Mouse (Mus musculus) thymus, postnatal 14 days (tissue): ENCODE measurements at regions not wholly inside any gene's neighbourhood (a gene's known extent, or its start where the extent isn't known, plus 50 kb on each side); places are given as distances from the start of the nearest gene placed in this dataset.
A peak's percentile ranks its signal among the peaks of the same experiment; 100 is the strongest.

Source experiments
- DNase-seq: peaks from one replicate; pipeline ENCODE4 v3.0.0; 2021

DNA sequence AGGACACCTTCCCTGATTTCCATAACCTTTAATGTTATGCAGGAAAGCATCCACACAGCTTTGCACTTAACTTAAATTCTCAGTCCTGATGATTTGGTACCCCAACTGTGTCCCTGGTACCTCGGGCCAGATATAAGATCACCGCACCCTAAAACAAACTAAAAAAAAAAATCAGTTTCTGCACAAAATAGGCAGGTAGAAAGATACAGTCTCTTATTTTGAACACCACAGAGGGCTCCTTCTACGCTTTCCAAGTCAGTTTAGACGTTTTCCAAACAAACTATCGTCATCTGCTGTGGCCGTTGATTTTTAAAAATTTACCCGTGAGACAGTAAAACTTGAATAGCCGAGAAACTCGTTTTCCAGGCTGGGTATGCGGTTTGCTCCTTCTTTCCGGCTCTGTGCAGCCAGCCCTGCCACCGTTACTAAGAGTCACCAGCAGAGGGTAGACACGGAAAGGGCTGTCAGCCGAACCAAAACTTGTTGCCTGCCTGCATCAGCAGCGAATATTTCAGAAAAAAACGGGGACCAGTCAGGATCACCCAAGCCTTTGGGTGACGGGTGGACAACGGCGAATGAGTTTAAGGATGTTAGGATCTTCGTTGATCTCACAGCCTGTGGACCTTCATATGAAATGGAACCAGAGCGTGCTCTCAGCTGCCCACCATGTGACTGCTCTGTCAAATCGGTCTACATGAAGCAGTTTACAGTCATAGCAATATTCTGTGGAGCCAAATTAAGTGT lies 74.4 kb upstream of the Gpc5 start:
- DNase-seq = peak; percentile 70

DNA sequence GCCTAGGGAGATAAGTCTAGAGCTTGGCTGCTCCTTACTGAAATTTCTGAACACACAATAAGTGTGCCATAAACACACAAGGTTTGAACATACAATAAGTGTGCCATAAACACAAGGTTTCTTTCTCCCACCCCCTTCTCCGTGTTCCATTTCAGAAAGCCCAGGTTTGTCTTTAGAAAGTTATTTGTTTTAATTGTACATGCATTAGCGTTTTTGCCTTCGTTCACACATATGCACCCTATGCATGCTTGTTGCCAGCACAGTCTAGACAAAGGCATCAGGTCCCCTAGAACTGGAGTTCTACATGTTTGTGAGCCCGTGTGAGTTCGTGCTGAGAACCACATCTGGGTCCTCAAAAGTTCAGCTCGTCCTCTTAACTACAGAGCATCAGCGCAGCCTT lies 64.0 kb upstream of the Gpc5 start:
- DNase-seq = no peak

- no peak for DNase-seq
These were observed 60.3 kb upstream of the Gpc5 start for GRCm38 (mm10) chr14:115031734-115032133.

- no peak for DNase-seq
These were observed 58.5 kb upstream of the Gpc5 start for GRCm38 (mm10) chr14:115033375-115033969.

GRCm38 (mm10) chr14:115034718-115035437 lies 57.1 kb upstream of the Gpc5 start:
- DNase-seq = no peak

DNA sequence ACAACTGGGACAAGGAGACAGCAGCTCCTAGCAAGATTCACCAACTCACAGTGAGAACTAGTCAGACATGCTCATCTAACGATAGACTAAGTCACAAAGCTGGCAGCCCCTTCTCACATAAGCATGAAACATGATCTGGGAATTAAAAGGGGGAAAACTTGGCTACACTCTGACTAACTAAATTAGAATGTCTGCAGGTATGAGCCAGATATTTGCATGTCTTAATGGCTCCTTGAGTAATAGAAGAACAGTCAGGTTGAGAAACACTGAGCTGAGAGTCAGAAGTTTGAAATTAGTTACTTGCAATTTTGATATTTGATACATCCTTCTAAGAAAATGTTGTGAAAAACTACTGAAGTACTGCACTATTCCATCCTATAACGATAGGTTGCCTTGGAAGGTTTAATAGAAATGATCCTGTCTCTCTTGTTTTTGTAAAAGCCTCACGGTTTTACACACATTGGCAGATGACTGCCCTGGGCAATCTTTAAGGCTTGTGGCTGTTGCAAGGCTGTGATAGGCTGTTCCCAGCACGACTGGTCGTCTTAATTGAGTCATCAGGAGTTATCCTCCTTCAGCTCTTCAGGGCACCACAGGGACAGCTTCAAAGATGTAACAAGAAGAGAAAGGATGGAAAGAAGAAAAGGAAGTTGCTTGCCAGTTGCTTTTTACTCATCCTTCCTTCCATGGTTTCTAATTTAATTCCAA lies 54.8 kb upstream of the Gpc5 start:
- DNase-seq = no peak

DNA sequence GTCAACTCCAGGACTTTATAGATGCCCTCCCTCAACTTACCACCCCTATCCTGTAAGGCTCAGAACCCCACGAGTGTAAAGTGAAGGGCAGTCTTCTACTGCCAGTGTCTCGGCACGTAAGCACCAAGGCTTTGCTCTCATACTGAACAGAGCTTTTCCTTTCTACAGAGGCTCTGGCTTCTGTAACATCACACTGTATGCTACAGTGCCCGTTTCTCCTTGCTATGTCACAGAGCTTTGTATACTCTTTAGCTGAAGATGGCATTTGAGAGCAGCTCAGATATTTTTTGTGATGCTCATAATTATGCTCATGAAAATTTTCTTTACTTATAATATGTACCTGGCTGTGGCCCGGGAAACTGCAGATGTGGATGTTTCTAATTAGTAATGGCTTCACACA lies 53.2 kb upstream of the Gpc5 start:
- no peak for DNase-seq

DNA sequence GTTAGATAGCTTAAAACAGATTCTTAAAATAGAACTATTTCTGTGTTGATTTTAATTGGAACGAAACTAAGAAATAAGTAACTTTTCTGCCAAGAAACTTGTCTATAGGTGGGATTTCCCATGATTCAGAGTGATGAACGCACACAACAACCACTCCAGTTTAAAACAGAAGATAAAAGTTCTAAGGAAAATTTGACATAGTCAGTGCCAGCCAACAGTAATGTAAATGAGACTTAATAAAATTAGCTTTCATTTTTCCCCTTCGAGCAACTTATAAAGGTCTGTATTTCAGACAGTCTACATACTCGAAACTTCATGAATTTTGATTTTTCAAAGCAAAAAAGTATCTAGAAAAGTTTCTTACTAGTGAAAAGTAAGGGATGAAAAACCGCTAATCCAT lies 52.5 kb upstream of the Gpc5 start:
- DNase-seq = no peak

- DNase-seq = no peak
These were observed 51.9 kb upstream of the Gpc5 start for GRCm38 (mm10) chr14:115040091-115040571.

- peak; percentile 91 for DNase-seq
These were observed 51.3 kb upstream of the Gpc5 start for GRCm38 (mm10) chr14:115040578-115041206.

DNA sequence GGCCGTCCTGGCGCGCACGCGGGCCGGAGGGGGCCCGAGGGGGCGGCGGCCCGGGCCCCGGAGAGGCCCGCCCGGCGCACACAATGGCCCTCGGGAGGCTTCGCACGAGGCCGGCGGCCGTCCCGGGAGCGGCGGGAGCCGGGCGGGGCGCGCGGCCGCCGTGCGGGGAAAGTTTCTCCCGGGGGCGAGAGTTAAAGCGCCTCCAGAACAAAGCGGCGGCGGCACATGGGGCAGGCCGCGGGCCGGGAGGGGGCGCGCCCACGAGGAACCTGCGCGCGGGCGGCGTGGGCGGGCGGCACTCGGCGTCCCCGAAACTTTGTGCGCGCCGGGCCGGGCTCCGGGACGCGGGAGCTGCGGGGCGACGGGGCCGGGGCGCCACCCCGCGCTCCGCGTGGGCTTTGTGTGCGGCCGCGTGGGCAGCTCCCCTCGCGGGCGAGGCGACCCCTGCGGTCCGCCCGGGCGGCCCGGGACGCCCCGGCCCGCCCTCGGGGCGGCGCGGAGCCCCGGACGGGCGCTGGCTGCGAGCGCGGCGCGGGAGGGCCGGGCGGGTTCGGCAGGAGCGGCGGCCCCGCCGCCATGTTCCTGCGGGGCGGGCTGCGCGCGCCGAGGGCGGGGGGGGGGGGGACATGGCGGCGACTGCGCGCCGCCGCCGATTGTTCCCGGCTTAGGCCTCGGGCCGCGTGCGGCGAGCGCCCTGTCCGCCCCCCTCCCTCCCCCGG lies 50.5 kb upstream of the Gpc5 start:
- peak; percentile 75 for DNase-seq

- DNase-seq = peak; percentile 90
These were observed 49.9 kb upstream of the Gpc5 start for GRCm38 (mm10) chr14:115042055-115042564.
